Mouse (Mus musculus): ENCODE data around the gene Dcst1.

The Dcst1 gene

DNA sequence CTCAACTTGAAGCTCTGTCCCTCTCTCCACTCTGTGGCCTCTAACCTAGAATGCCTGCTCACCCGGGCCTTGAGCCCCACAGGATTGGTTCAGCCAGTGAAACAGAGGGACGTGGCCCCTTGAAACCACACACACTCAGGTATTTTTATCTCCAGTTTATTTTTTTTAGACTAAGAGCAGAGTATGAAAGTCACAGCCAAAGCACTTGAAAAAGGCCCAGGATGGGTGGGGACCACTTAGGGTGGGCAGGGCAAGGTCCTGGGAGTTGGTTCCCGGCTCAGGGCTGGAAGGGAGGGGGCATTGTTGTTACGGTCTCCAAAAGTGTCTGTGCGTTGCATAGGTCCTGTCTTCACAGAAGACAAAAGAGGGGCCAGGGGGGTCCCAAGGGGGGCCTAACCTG is 50.7 kb downstream of the Dcst1 start:
- no peak for DNase-seq (ENCODE audit: extremely low spot score)

DNA sequence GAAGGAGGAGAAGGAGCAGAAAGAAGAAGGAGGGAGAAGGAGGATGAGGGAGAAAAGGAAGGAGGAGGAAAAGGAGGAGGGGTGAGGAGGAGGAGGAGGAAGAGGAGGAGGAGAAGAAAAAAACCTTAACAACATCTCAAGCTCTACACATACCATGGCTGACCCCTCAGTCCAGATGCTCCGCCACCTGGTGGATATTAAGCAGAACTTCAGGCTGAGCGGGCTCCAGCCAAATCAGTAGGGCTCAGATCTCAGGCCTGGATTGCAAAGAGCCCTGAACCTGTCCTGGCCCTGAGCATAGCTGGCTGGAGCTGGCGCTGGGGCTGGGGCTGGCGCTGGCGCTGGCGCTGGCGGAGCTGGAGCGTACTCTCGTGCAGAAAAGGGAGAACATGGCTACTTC is 57.0 kb downstream of the Dcst1 start:
- peak; percentile 83 for DNase-seq (ENCODE audit: extremely low spot score)

DNA sequence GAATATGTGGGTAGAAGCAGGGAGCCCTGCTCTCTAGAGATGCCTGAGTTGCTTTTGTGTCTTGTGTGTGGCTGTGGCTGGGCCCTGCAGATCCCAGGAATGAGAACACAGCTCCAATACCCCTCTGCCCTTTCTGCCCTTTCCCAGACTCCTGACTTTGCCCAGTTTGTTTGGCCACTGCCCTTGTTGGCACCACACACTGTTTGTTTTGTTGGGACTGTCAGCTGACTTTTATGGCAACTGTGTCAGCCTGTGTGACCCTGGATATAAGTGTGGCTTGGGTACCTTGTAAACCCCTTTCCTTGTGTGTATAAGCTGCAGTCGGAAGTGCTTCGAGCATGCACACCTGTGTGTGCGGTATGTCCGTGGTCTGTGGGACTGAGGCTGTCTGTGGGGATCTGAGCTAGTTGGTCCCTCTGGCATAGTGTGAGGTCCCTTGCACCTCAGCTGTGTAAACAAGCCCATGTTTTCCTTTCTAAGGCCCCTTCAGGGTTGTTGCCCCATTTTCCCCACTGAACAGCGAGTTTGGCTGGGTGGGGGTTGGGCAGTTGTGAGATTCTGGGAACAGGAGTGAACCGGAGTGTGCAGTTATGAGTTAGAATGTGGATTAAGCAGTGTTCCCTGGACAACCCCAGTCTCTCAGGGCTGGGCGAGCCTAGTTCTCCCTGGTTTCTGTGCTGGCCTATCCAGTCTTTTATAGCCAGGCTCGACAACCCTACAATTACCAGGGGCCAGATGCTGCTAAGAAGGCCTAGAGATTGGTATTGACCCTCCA is 59.3 kb downstream of the Dcst1 start:
- no peak for DNase-seq (ENCODE audit: extremely low spot score)

DNA sequence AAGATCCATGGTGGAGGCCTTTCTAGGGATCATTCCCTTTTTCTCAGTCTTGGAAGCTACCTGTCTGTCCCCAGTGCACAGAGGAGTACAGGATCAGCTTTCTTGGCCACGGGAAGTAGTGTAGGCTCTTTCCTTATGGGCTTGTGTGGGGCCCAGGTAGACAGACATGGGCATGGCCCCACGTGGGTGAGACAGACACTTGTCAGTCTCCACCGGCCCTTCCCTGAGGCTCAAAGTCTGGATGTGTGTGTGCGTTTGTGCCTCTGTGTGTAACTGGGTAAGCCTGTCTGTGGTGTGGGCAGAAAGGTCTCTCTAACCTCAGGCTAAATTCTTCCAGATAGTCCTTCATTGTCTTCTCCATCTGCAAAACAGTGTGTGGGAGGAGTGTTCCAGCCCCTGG is 59.9 kb downstream of the Dcst1 start:
- no peak for DNase-seq (ENCODE audit: extremely low spot score)

DNA sequence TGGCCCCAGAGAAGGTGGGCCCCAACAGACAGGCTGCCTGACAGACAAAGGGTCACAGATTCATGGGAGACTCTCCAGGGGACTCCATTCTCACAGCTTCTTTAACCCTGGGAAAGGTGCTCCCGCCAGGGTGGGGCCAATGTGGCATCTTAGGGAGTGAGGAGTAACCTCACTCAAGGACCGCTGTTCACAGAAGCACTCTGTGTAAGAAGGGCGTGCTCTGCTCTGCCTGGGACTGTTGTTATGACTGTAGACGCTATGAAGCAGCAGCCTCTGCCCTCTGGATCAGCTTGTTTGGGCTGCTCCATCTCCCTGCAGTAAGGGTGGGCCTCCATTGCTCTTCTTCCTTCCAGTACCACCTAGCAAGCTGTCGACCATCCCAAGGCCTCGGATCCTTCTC is 60.6 kb downstream of the Dcst1 start:
- DNase-seq (ENCODE audit: extremely low spot score), result no peak

DNA sequence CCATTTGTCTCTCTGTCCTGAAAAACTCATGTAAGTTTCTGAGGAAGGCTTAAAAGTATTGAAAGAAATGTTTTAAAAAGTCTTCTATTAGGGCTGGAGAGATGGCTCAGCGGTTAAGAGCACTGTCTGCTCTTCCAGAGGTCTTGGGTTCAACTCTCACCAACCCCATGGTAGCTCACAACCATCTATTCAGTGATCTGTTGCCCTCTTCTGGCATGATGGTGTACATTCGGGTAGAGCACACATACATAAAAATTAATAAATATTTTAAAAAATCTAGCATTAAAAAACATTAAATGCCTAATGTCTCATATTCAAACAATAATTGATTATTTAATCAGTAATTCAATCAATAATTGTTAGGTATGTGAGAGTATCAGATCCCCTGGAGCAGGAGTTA is 64.5 kb downstream of the Dcst1 start:
- no peak for DNase-seq (ENCODE audit: extremely low spot score)

All from embryo, embryonic 9.5 days (tissue).